Mouse (Mus musculus) myocyte (in vitro differentiated cells): ENCODE results near the gene Cxcr4.

Experiments
- CEBPB ChIP-seq: IDR thresholded peaks from 2 replicates; pipeline ENCODE4 v1.6.1; 2011; ENCODE audit warnings: mild to moderate bottlenecking, moderate library complexity; ENCODE audit not compliant: poor library complexity, insufficient read depth, severe bottlenecking
- E2F4 ChIP-seq: IDR thresholded peaks from one replicate; pipeline ENCODE4 v1.6.1; 2011; ENCODE audit warnings: mild to moderate bottlenecking, control low read depth, moderate library complexity; ENCODE audit not compliant: insufficient read depth
- MAX ChIP-seq: IDR thresholded peaks from one replicate; pipeline ENCODE4 v1.6.1; 2011; ENCODE audit warnings: low read depth, mild to moderate bottlenecking, control low read depth
- MYOD1 ChIP-seq, 3 experiments: IDR thresholded peaks; one replicate each; pipeline ENCODE4 v1.6.1; 2011; ENCODE audit warnings: control low read depth in 2 of 3, low read depth in 2 of 3, mild to moderate bottlenecking in 2 of 3, moderate library complexity in 1 of 3; ENCODE audit not compliant: insufficient read length in 2 of 3, control insufficient read depth in 1 of 3
- MYOG ChIP-seq, 3 experiments: IDR thresholded peaks; one replicate each; pipeline ENCODE4 v1.6.1; 2011; ENCODE audit warnings: control low read depth in 2 of 3, low read depth in 2 of 3, mild to moderate bottlenecking in 2 of 3; ENCODE audit not compliant: insufficient read length in 2 of 3, control insufficient read depth in 1 of 3, insufficient read depth in 1 of 3
- POLR2A ChIP-seq: IDR thresholded peaks from one replicate; pipeline ENCODE4 v1.6.1; 2011; ENCODE audit warnings: low read depth, mild to moderate bottlenecking, control low read depth, moderate library complexity; ENCODE audit not compliant: insufficient read length
- POLR2AphosphoS2 ChIP-seq: IDR thresholded peaks from one replicate; pipeline ENCODE4 v1.6.1; 2011; ENCODE audit warnings: low read depth, control low read depth; ENCODE audit not compliant: insufficient read length
- REST ChIP-seq: IDR thresholded peaks from one replicate; pipeline ENCODE4 v1.6.1; 2011; ENCODE audit warnings: mild to moderate bottlenecking, control low read depth, moderate library complexity; ENCODE audit not compliant: insufficient read depth, insufficient read length
- SRF ChIP-seq: IDR thresholded peaks from one replicate; pipeline ENCODE4 v1.6.1; 2011; ENCODE audit warnings: low read depth; ENCODE audit not compliant: control insufficient read depth, insufficient read length
- TCF12 ChIP-seq: IDR thresholded peaks from one replicate; pipeline ENCODE4 v1.6.1; 2011; ENCODE audit warnings: mild to moderate bottlenecking, control low read depth; ENCODE audit not compliant: poor library complexity, insufficient read depth, severe bottlenecking
- USF1 ChIP-seq: IDR thresholded peaks from one replicate; pipeline ENCODE4 v1.6.1; 2011; ENCODE audit warnings: low read depth, mild to moderate bottlenecking, control low read depth, moderate library complexity

- TF ChIP-seq POLR2A (no peak), MYOD1 (IDR thresholded peaks at IDR 0.05; ENCODE audit: control insufficient read depth in 1 of 3, insufficient read length in 2 of 3, low read depth in 2 of 3) (peak in 2 of 3 experiments; percentile 12 to 13), E2F4 (no peak), MAX (no peak), REST (no peak), MYOG (IDR thresholded peaks at IDR 0.05; ENCODE audit: control insufficient read depth in 1 of 3, insufficient read depth in 1 of 3, insufficient read length in 2 of 3, low read depth in 2 of 3) (peak in 1 of 3 experiments; percentile 16), POLR2AphosphoS2 (no peak), CEBPB (no peak), TCF12 (no peak), USF1 (no peak), SRF (no peak)
Measured at GRCm38 (mm10) chr1:128540213-128540612, 51.9 kb downstream of the Cxcr4 start.
